Comparison of ENCODE assay signal across 8 mouse cellular contexts in genomic region chr8:95346643-95347545, GRCm38 (mm10). TPM values are rescaled to one million over a fixed set of nuclear protein-coding genes. Genes with fewer than 3 reads are reported as not detected.
DNase-seq lines count a peak whose midpoint lies in the region; ATAC-seq and TF ChIP-seq lines count a peak whose summit lies in the region.

No protein-coding gene starts in this region.

- 9% methylated on average over 8 of the region's 8 CpGs for WGBS in limb, embryonic 10.5 days
- WGBS in midbrain, embryonic 15.5 days: 31% methylated on average over 8 of the region's 8 CpGs
- WGBS in stomach, postnatal 0 days: 21% methylated on average over 8 of the region's 8 CpGs

- no peak overlapping the region for H3K27ac ChIP-seq in limb, embryonic 10.5 days
- no peak overlapping the region for H3K27ac ChIP-seq in midbrain, embryonic 15.5 days
- H3K27ac ChIP-seq in stomach, postnatal 0 days (replicated peaks): no peak overlapping the region

- H3K27me3 ChIP-seq in limb, embryonic 10.5 days (ENCODE audit: low read depth, poor library complexity, severe bottlenecking): peaks cover 38% of the 10 kb centered on the region
- H3K27me3 ChIP-seq in midbrain, embryonic 15.5 days (replicated peaks): no peaks in the 10 kb centered on the region
- H3K27me3 ChIP-seq in stomach, postnatal 0 days (ENCODE audit: control insufficient read depth, insufficient read depth, low read length): no peaks in the 10 kb centered on the region

- peak; percentile 87 for TF ChIP-seq CTCF in stomach, postnatal 0 days (IDR thresholded peaks at IDR 0.05; ENCODE audit: low read depth)

- ATAC-seq in common myeloid progenitor, adult 5-6 weeks (replicated peaks; ENCODE audit: low read depth, poor library complexity, severe bottlenecking): peak; percentile 81
- peak; percentile 51 for ATAC-seq in midbrain, embryonic 15.5 days (replicated peaks)
- 0 out of 2 replicates have a peak, but pooled peaks have one; percentile 6 for ATAC-seq in stomach, postnatal 0 days (ENCODE audit: low FRiP score, low TSS enrichment)

- no peaks in the 10 kb centered on the region for H3K9me3 ChIP-seq in limb, embryonic 10.5 days (replicated peaks)
- H3K9me3 ChIP-seq in midbrain, embryonic 15.5 days: no peaks in the 10 kb centered on the region
- H3K9me3 ChIP-seq in stomach, postnatal 0 days (ENCODE audit: control insufficient read depth, low read length): no peaks in the 10 kb centered on the region

- peak; percentile 56 for DNase-seq in urinary bladder, postnatal 25 days (ENCODE audit: low spot score)
- DNase-seq in urinary bladder, adult 2 months (ENCODE audit: low spot score): no peak
- peak; percentile 48 to 52 for DNase-seq in gastrocnemius, adult 8-10 months (ENCODE audit: low spot score in 2 of 2)
- DNase-seq in kidney, adult 11 months: peak; percentile 45
- DNase-seq in limb, embryonic 10.5 days (ENCODE audit: low spot score): peak; percentile 81
- peak; percentile 78 for DNase-seq in stomach, postnatal 0 days (ENCODE audit: low spot score)

- no peak overlapping the region for H3K9ac ChIP-seq in midbrain, embryonic 15.5 days
- H3K9ac ChIP-seq in stomach, postnatal 0 days (ENCODE audit: low read length): no peak overlapping the region

- TF ChIP-seq EP300 in stomach, postnatal 0 days (optimal IDR thresholded peaks at IDR 0.05): no peak

- peaks cover 30% of the 10 kb centered on the region for H3K36me3 ChIP-seq in limb, embryonic 10.5 days
- peaks cover 15% of the 10 kb centered on the region for H3K36me3 ChIP-seq in midbrain, embryonic 15.5 days (replicated peaks)
- H3K36me3 ChIP-seq in stomach, postnatal 0 days (ENCODE audit: control insufficient read depth, insufficient read depth, low read length): no peaks in the 10 kb centered on the region; the same call in 1 of the 2 replicates

- no peak overlapping the region for H3K4me2 ChIP-seq in midbrain, embryonic 15.5 days
- no peak overlapping the region for H3K4me2 ChIP-seq in stomach, postnatal 0 days (replicated peaks; ENCODE audit: low read depth)

- no peak overlapping the region for H3K4me3 ChIP-seq in limb, embryonic 10.5 days
- no peak overlapping the region for H3K4me3 ChIP-seq in midbrain, embryonic 15.5 days
- no peak overlapping the region for H3K4me3 ChIP-seq in stomach, postnatal 0 days (ENCODE audit: low read depth, low read length)

- peaks cover 22% of the 10 kb centered on the region for H3K4me1 ChIP-seq in limb, embryonic 10.5 days
- H3K4me1 ChIP-seq in midbrain, embryonic 15.5 days: peaks cover 32% of the 10 kb centered on the region
- H3K4me1 ChIP-seq in stomach, postnatal 0 days (replicated peaks; ENCODE audit: control insufficient read depth, insufficient read depth): 0 out of 2 replicates have a peak, but pooled peaks cover 3% of the 10 kb centered on the region

RNA-seq across cellular contexts. Expression of gene Mmp15, which starts 5.2 kb away (rescaled TPM):
- polyA plus RNA-seq in urinary bladder, adult 2 months (2012; rRNA removed): 17.1 and 27.3 TPM in 2 replicates
- total RNA-seq in common myeloid progenitor, adult 5-6 weeks (2017): 0.05 and 0.55 TPM in 2 replicates
- 10 to 100 TPM; 13.0 to 18.3 (median 14.1) TPM for total RNA-seq in gastrocnemius, adult 8-10 months (2022)
- 9.5 and 10.3 TPM in 2 replicates for polyA plus RNA-seq in limb, embryonic 10.5 days (2016; fragmentation: Nextera tagmentation; extraction: Ambion mirVana)
- polyA plus RNA-seq in midbrain, embryonic 15.5 days (2015; fragmentation: Nextera tagmentation; extraction: Ambion mirVana): 18.1 and 18.7 TPM in 2 replicates
- polyA plus RNA-seq in stomach, postnatal 0 days (2015; fragmentation: Nextera tagmentation; extraction: Ambion mirVana): 19.0 and 21.7 TPM in 2 replicates

RNA-seq across cellular contexts. Expression of gene Usb1, which starts 14.8 kb away (rescaled TPM):
- 34.5 and 43.1 TPM in 2 replicates for polyA plus RNA-seq in urinary bladder, adult 2 months (2012; rRNA removed)
- total RNA-seq in common myeloid progenitor, adult 5-6 weeks (2017): 14.5 and 17.9 TPM in 2 replicates
- 1 to 10 TPM; 4.0 to 7.4 (median 6.1) TPM for total RNA-seq in gastrocnemius, adult 8-10 months (2022)
- polyA plus RNA-seq in limb, embryonic 10.5 days (2016; fragmentation: Nextera tagmentation; extraction: Ambion mirVana): 42.0 and 45.2 TPM in 2 replicates
- polyA plus RNA-seq in midbrain, embryonic 15.5 days (2015; fragmentation: Nextera tagmentation; extraction: Ambion mirVana): 37.4 and 38.4 TPM in 2 replicates
- polyA plus RNA-seq in stomach, postnatal 0 days (2015; fragmentation: Nextera tagmentation; extraction: Ambion mirVana): 21.5 and 24.6 TPM in 2 replicates

RNA-seq across cellular contexts. Expression of gene Zfp319, which starts 15.1 kb away (rescaled TPM):
- 6.8 and 7.9 TPM in 2 replicates for polyA plus RNA-seq in urinary bladder, adult 2 months (2012; rRNA removed)
- total RNA-seq in common myeloid progenitor, adult 5-6 weeks (2017): 2.8 and 5.2 TPM in 2 replicates
- 1 to 10 TPM; 2.8 to 3.8 (median 2.9) TPM for total RNA-seq in gastrocnemius, adult 8-10 months (2022)
- 10.3 and 11.5 TPM in 2 replicates for polyA plus RNA-seq in limb, embryonic 10.5 days (2016; fragmentation: Nextera tagmentation; extraction: Ambion mirVana)
- 19.0 and 19.1 TPM in 2 replicates for polyA plus RNA-seq in midbrain, embryonic 15.5 days (2015; fragmentation: Nextera tagmentation; extraction: Ambion mirVana)
- 2.5 TPM in 2 replicates for polyA plus RNA-seq in stomach, postnatal 0 days (2015; fragmentation: Nextera tagmentation; extraction: Ambion mirVana)

RNA-seq across cellular contexts. Expression of gene Tepp, which starts 36.5 kb away (rescaled TPM):
- polyA plus RNA-seq in urinary bladder, adult 2 months (2012; rRNA removed): 1.7 and 3.3 TPM in 2 replicates
- not detected in 2 replicates for total RNA-seq in common myeloid progenitor, adult 5-6 weeks (2017)
- not detected for total RNA-seq in gastrocnemius, adult 8-10 months (2022)
- polyA plus RNA-seq in limb, embryonic 10.5 days (2016; fragmentation: Nextera tagmentation; extraction: Ambion mirVana): not detected in 2 replicates
- polyA plus RNA-seq in midbrain, embryonic 15.5 days (2015; fragmentation: Nextera tagmentation; extraction: Ambion mirVana): 1.8 and 2.2 TPM in 2 replicates
- polyA plus RNA-seq in stomach, postnatal 0 days (2015; fragmentation: Nextera tagmentation; extraction: Ambion mirVana): 0.19 TPM in 1 of 2 replicates, not detected in the other

RNA-seq across cellular contexts. Expression of gene Cngb1, which starts 40.5 kb away (rescaled TPM):
- 1.5 and 2.9 TPM in 2 replicates for polyA plus RNA-seq in urinary bladder, adult 2 months (2012; rRNA removed)
- 2.6 and 5.2 TPM in 2 replicates for total RNA-seq in common myeloid progenitor, adult 5-6 weeks (2017)
- total RNA-seq in gastrocnemius, adult 8-10 months (2022): under 1 TPM in 3 of 4 experiments, not detected in 1; 0.05 to 0.16 (median 0.07) TPM
- polyA plus RNA-seq in limb, embryonic 10.5 days (2016; fragmentation: Nextera tagmentation; extraction: Ambion mirVana): 0.04 TPM in 1 of 2 replicates, not detected in the other
- 0.57 and 0.58 TPM in 2 replicates for polyA plus RNA-seq in midbrain, embryonic 15.5 days (2015; fragmentation: Nextera tagmentation; extraction: Ambion mirVana)
- polyA plus RNA-seq in stomach, postnatal 0 days (2015; fragmentation: Nextera tagmentation; extraction: Ambion mirVana): 0.69 and 1.1 TPM in 2 replicates

Comparison
In these comparisons a context has a peak if more than half of its experiments do, and no peak if none do; other contexts are left out.
1. ATAC-seq: peak in every context shown above with its lines; median percentile 81 in common myeloid progenitor, adult 5-6 weeks; 51 in midbrain, embryonic 15.5 days; 6 in stomach, postnatal 0 days.